Mouse (Mus musculus) heart, embryonic 16.5 days (tissue): ENCODE data around the gene Ago1. TPM values are rescaled to one million over a fixed set of nuclear protein-coding genes. Genes with fewer than 3 reads are reported as not detected.
A peak's percentile ranks its signal among the peaks of the same experiment; 100 is the strongest.

Experiments
- ATAC-seq: fragments of 200-750 bp; cut with Nextera tagmentation; replicated peaks from 2 replicates; pipeline ENCODE4 v1.8.0; 2017; ENCODE audit warnings: moderate number of reproducible peaks; ENCODE audit not compliant: insufficient read depth, low FRiP score; ENCODE audit errors: extremely low read depth
- H3K27ac ChIP-seq: fragments of 300-500 bp; sonication (generic); 2 replicates; pipeline ENCODE4 v1.5.1; 2014; ENCODE audit warnings: mild to moderate bottlenecking, low read length, control low read depth, moderate library complexity
- H3K27me3 ChIP-seq: fragments of 300-500 bp; sonication (generic); 2 replicates; pipeline ENCODE4 v1.6.1; 2014; ENCODE audit warnings: low read length, mixed read lengths; ENCODE audit not compliant: control insufficient read depth, insufficient read depth
- H3K36me3 ChIP-seq: fragments of 300-500 bp; sonication (generic); 2 replicates; pipeline ENCODE4 v1.6.1; 2014; ENCODE audit not compliant: control insufficient read depth, insufficient read depth
- H3K4me1 ChIP-seq: fragments of 300-500 bp; sonication (generic); 2 replicates; pipeline ENCODE4 v1.6.1; 2014; ENCODE audit warnings: low read length, mixed read lengths; ENCODE audit not compliant: control insufficient read depth, insufficient read depth
- H3K4me2 ChIP-seq: fragments of 300-500 bp; sonication (generic); 2 replicates; pipeline ENCODE4 v1.6.1; 2014; ENCODE audit warnings: low read depth, mild to moderate bottlenecking, control low read depth, low read length
- H3K4me3 ChIP-seq: fragments of 300-500 bp; sonication (generic); 2 replicates; pipeline ENCODE4 v1.5.1; 2014; ENCODE audit warnings: mild to moderate bottlenecking, control low read depth, low read length
- H3K9ac ChIP-seq: fragments of 300-500 bp; sonication (generic); 2 replicates; pipeline ENCODE4 v1.6.1; 2014; ENCODE audit warnings: low read length, control low read depth
- H3K9me3 ChIP-seq: fragments of 300-500 bp; sonication (generic); replicated peaks from 2 replicates; pipeline ENCODE4 v1.6.1; 2016; ENCODE audit warnings: low read length; ENCODE audit not compliant: control insufficient read depth
- WGBS: fragments of 180-500 bp; shearing (Covaris S2); extraction: QIAGEN DNeasy Blood & Tissue Kit; methylation state at CpG from one replicate; pipeline ENCODE4 v1.1.7; 2014; 5-methylcytosine and 5-hydroxymethylcytosine counted together
- polyA plus RNA-seq: library from polyadenylated mRNA; unstranded; fragments of >200 nt; fragmentation: Nextera tagmentation; extraction: Ambion mirVana; gene quantifications from 2 replicates; pipeline ENCODE4 v1.2.1, GENCODE M21; 2015

Gene Ago1
- polyA plus RNA-seq, 1 experiment from 2014 or later, result 2.1 TPM

DNA sequence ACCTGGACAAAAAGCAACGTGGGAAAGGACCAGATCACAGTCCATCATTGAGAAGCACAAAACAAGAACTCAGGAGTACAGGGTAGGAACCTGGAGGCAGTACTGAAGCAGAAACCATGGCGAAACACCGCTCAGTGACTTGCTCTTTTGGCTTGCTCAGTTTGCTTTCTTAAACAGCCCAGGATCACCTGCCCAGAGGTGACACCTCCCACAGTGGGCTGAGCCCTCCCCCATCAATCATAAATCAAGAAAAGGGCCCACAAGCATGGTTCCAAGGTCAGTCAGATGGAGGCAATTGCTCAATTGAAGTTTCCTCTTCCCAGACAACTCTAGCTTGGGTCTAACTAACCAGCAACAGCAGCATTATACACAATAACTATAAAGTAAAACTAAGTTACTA is 15.5 kb upstream of the Ago1 start:
- Histone ChIP-seq H3K4me1 (no peaks in the 10 kb centered on the region), H3K36me3 (no peaks in the 10 kb centered on the region), H3K4me3 (no peak overlapping the region), H3K9ac (no peak overlapping the region), H3K27ac (no peak overlapping the region), H3K4me2 (no peak overlapping the region), H3K27me3 (no peaks in the 10 kb centered on the region), H3K9me3 (no peaks in the 10 kb centered on the region)
- 69% methylated on average over 3 of the region's 3 CpGs for WGBS
- ATAC-seq, result no peak

DNA sequence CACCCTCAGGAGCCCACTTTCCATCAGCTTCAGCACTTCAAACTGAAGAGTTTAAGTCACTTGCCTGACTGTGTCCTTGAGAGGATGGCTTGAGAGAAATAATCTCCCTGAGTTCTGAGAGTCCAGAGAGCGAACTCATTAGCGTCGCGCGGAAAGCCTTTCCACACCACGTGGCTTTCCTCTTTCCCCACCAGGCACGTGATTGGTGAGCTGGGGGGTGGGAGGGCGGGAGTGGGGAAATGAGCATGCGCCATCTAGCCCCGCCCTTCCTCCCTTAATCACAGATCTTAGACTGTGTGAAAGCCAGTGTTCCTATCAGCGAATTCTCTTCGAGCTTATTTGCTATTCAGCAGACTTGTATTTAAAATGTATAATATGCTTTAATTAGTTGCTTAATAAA is 14.6 kb upstream of the Ago1 start:
- no peaks in the 10 kb centered on the region for H3K27me3 ChIP-seq
- no peaks in the 10 kb centered on the region for H3K36me3 ChIP-seq
- H3K4me2 ChIP-seq, result no peak overlapping the region
- WGBS, result 73% methylated on average over 12 of the region's 12 CpGs
- H3K27ac ChIP-seq, result no peak overlapping the region
- ATAC-seq, result no peak
- H3K4me1 ChIP-seq, result no peaks in the 10 kb centered on the region
- H3K9ac ChIP-seq, result no peak overlapping the region
- no peak overlapping the region for H3K4me3 ChIP-seq
- H3K9me3 ChIP-seq, result no peaks in the 10 kb centered on the region

DNA sequence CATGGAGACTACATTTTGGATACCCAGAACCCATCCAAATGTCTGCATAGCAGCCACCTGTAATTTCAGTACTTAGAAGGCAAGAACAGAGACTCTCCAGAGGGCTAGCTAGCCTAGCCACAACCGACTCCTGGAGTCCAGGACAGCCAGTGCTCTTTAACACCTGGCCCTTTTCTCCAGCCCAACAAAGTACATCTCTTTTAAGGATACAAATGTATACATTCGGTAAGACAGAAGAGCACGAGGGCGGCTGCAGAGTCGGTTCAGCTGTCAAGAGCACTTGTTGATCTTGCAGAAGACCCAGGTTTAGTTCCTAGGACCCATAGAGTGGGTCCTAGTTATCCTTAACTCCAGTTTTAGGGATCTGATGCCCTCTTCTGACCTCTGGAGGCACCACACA is 13.1 kb upstream of the Ago1 start:
- H3K36me3 ChIP-seq, result no peaks in the 10 kb centered on the region
- ATAC-seq, result no peak

DNA sequence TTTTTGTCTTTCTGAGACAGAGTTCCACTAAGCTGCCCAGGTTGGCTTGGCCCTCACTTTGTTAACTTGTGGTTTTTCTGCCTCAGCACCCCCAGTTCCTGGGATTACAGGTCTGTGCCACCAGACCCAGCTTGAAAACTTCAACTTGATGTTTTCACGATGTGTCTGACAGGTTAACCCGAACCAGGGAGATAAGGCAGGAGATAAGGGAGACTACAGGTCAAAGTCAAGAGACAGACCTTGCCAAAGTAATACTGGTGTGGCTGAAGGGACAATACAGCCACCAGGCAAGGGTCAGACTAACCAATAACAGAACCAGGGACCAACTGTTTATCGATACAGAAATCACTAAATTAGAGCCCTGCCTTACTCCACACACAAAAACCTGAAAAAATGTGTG is 11.9 kb upstream of the Ago1 start:
- Histone ChIP-seq H3K36me3 (no peaks in the 10 kb centered on the region), H3K9me3 (no peaks in the 10 kb centered on the region), H3K9ac (no peak overlapping the region), H3K4me1 (no peaks in the 10 kb centered on the region), H3K4me3 (no peak overlapping the region), H3K4me2 (no peak overlapping the region), H3K27me3 (no peaks in the 10 kb centered on the region), H3K27ac (no peak overlapping the region)
- no peak for ATAC-seq
- WGBS, result 35% methylated on average over 3 of the region's 3 CpGs

More for the DNA sequence above, 13.1 kb upstream of the Ago1 start:
- Histone ChIP-seq H3K9me3 (no peaks in the 10 kb centered on the region), H3K27me3 (no peaks in the 10 kb centered on the region), H3K4me3 (no peak overlapping the region), H3K9ac (no peak overlapping the region), H3K27ac (no peak overlapping the region), H3K4me1 (no peaks in the 10 kb centered on the region), H3K4me2 (no peak overlapping the region)
- 85% methylated on average over 5 of the region's 5 CpGs for WGBS

DNA sequence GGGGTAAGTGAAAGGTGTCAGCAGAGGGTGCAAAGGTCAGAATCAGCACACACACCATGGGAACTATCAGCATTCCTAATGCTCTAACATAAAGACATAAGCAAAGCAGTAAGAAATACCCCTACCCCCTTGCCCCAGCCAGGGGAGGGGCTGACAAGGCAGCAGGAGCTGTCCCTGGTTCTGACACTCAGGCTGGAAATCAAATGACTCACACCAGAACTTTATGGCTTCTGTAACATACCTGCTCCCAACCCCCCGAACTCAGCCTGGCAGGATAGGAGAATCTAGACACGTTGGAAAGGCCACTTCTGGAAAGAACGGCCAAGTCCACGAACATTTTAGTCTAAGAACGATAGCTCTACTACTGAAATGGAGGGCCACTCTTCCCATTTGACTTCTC is 4.6 kb upstream of the Ago1 start:
- no peak overlapping the region for H3K4me2 ChIP-seq
- no peaks in the 10 kb centered on the region for H3K27me3 ChIP-seq
- 41% methylated on average over 5 of the region's 5 CpGs for WGBS
- H3K27ac ChIP-seq, result no peak overlapping the region
- H3K36me3 ChIP-seq, result no peaks in the 10 kb centered on the region
- H3K4me3 ChIP-seq, result no peak overlapping the region
- peaks cover 3% of the 10 kb centered on the region; the same call in 1 of the 2 replicates for H3K4me1 ChIP-seq
- H3K9ac ChIP-seq, result no peak overlapping the region
- no peaks in the 10 kb centered on the region for H3K9me3 ChIP-seq
- no peak for ATAC-seq

DNA sequence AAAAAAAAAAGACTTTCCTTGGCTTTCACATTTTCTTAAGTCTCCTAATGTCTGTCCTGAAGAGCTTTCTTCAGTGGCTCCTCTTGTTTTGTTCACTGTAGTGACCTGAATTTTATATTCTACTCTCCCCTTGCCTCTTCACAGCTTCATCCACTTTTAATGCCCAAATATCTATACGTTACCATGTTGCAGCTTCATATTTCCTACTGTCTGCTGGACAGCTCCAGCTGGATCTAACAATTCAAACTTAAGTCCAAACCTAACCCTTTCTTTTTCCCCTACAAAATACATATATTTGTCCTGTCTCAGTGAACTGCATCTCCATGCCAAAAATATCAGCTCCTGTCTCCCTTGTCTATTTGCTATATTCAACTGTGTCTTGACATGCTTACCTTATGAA is 951 bp upstream of the Ago1 start:
- no peak for ATAC-seq
- 56% methylated on average over 1 of the region's 1 CpGs for WGBS
- Histone ChIP-seq H3K27ac (no peak overlapping the region), H3K36me3 (no peaks in the 10 kb centered on the region), H3K27me3 (no peaks in the 10 kb centered on the region), H3K4me3 (no peak overlapping the region), H3K4me2 (no peak overlapping the region), H3K9me3 (no peaks in the 10 kb centered on the region), H3K4me1 (peaks cover 22% of the 10 kb centered on the region), H3K9ac (no peak overlapping the region)

DNA sequence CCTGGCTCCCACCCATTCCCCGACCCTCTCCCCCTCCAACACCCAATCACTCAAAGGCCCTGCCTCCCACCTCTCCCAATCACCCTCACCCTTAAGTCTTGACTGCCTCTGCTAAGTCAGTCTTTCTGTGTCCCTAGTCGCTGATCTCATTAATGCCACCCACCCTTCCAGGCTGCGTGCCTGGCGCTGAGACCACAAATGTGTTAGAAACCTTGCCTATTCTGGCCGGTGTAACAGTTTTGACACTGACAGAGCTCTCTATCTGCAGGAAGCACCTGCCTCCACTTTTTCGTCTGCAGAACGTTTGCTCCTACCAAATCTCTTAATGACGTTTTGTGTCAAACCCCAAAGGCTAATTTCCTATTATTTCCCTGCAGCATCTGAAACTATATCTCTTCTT is 542 bp upstream of the Ago1 start:
- Histone ChIP-seq H3K4me1 (peaks cover 22% of the 10 kb centered on the region), H3K9me3 (no peaks in the 10 kb centered on the region), H3K36me3 (no peaks in the 10 kb centered on the region), H3K27me3 (no peaks in the 10 kb centered on the region), H3K4me2 (peak overlapping the region; percentile 88), H3K27ac (no peak overlapping the region; the same call in none of the 2 replicates), H3K9ac (peak overlapping the region; percentile 91), H3K4me3 (peak overlapping the region; percentile 98)
- peak; percentile 21 for ATAC-seq
- WGBS, result 6% methylated on average over 8 of the region's 8 CpGs

DNA sequence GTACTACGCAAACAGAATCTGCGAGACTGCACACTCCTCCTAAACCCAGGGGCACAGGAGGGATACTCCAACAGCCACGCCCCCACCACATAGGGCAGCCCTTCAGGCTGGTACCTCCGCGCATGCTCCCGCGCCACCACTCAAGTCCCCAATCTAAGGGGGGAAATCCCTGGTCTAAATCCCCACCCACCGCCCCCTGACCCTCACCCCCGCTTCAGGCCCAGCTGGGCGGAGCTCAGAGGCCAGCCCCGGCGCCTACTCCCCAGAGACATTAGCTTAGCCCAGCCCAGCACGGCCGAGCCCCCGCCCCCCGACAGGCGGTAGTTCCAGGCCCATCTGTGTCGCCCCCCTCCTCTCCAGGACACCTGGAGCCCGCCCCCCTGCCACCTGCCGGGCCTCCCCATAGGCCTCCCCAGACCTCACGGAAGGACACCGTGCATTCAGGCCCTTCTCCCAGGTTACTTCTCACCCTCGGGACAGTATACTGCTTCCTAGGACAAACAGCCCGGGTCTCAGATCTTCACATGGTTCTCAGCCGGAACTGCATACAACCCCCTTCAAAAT is 580 bp downstream of the Ago1 start:
- Histone ChIP-seq H3K27ac (peak overlapping the region; percentile 79), H3K9ac (peak overlapping the region; percentile 91), H3K9me3 (no peaks in the 10 kb centered on the region), H3K27me3 (no peaks in the 10 kb centered on the region), H3K4me3 (peak overlapping the region; percentile 98), H3K36me3 (no peaks in the 10 kb centered on the region), H3K4me2 (peak overlapping the region; percentile 88), H3K4me1 (peaks cover 22% of the 10 kb centered on the region)
- WGBS, result 2% methylated on average over 25 of the region's 25 CpGs
- peak; percentile 57 for ATAC-seq

DNA sequence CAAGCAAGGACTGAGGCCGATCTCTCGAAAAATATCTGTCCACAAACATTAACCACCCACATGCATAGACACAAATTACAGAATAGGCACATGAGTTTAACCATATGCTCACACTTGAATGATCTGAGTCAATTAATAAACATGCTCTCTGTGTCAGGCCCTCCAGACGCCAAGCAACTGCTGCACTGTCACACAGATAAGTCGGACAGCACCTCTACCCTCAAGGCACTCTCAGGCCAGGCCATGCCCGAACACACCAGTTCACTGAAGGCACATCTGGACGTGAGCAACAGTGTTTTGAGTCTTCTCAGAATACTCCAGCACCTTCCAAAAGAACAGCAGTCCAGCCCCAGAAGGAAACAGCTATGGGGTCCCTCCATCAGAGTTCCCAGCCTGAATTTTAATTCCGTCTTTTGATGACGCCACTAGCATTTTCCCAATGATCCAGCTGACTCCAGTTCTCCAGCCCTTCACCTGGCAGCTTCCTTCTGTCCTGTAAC is 2.1 kb downstream of the Ago1 start:
- Histone ChIP-seq H3K27ac (no peak overlapping the region), H3K4me1 (peaks cover 22% of the 10 kb centered on the region), H3K4me2 (peak overlapping the region; percentile 14; the same call in 1 of the 2 replicates), H3K4me3 (no peak overlapping the region), H3K9ac (no peak overlapping the region), H3K9me3 (no peaks in the 10 kb centered on the region), H3K36me3 (no peaks in the 10 kb centered on the region), H3K27me3 (no peaks in the 10 kb centered on the region)
- ATAC-seq, result no peak
- WGBS, result 36% methylated on average over 8 of the region's 8 CpGs
